Mouse (Mus musculus): ENCODE data around the gene Frem1. TPM values are rescaled to one million over a fixed set of nuclear protein-coding genes. Genes with fewer than 3 reads are reported as not detected.

Frem1 gene
- polyA plus RNA-seq, 1 experiment from 2014 or later = 5.5 TPM

DNA sequence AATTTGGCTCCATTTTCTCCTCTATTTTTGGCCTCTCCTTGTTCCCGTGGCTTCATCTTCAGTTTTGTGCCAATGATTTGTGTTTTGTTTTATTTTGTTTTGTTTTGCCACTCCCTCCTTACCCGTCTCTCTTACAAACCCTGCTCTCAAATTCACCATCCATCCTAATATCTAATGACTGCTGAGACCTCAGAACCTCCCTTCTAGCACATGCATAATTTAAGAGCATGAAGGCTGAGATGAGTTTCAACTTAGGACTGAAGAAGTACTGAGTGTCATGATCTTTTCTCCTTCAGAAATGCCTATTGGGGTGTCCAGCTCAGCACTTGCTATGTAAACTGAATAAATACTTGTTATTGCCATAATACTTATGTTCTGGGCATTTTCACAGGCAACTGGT lies 37.6 kb downstream of the Frem1 start:
- 86% methylated on average over 2 of the region's 2 CpGs for WGBS
- H3K4me2 ChIP-seq (ENCODE audit: low read depth, low read length, severe bottlenecking) = no peak overlapping the region
- no peaks in the 10 kb centered on the region for H3K9me3 ChIP-seq (ENCODE audit: control insufficient read depth, low read length)
- no peaks in the 10 kb centered on the region for H3K36me3 ChIP-seq (ENCODE audit: control insufficient read depth, insufficient read depth, low read length)
- H3K27me3 ChIP-seq (ENCODE audit: control insufficient read depth, insufficient read depth, low read length) = no peaks in the 10 kb centered on the region
- 0 out of 2 replicates have a peak, but pooled peaks cover 2% of the 10 kb centered on the region for H3K4me1 ChIP-seq (replicated peaks; ENCODE audit: control insufficient read depth, insufficient read depth, low read length)
- H3K4me3 ChIP-seq (ENCODE audit: low read depth, low read length) = no peak overlapping the region
- no peak overlapping the region for H3K9ac ChIP-seq (ENCODE audit: low read length)
- no peak overlapping the region for H3K27ac ChIP-seq (ENCODE audit: low read depth, low read length)
- ATAC-seq (replicated peaks; ENCODE audit: low FRiP score) (no peak), DNase-seq (ENCODE audit: low spot score) (no peak)

- H3K4me3 ChIP-seq (ENCODE audit: low read depth, low read length) = no peak overlapping the region
- H3K9ac ChIP-seq (ENCODE audit: low read length) = no peak overlapping the region
- ATAC-seq (replicated peaks; ENCODE audit: low FRiP score) (no peak), DNase-seq (ENCODE audit: low spot score) (no peak)
- H3K4me2 ChIP-seq (ENCODE audit: low read depth, low read length, severe bottlenecking) = no peak overlapping the region
- 92% methylated on average over 5 of the region's 5 CpGs for whole genome bisulfite sequencing
- no peaks in the 10 kb centered on the region for H3K27me3 ChIP-seq (ENCODE audit: control insufficient read depth, insufficient read depth, low read length)
- no peaks in the 10 kb centered on the region for H3K9me3 ChIP-seq (ENCODE audit: control insufficient read depth, low read length)
- no peaks in the 10 kb centered on the region for H3K36me3 ChIP-seq (ENCODE audit: control insufficient read depth, insufficient read depth, low read length)
- H3K27ac ChIP-seq (ENCODE audit: low read depth, low read length) = no peak overlapping the region
- no peaks in the 10 kb centered on the region for H3K4me1 ChIP-seq (replicated peaks; ENCODE audit: control insufficient read depth, insufficient read depth, low read length)
These were observed 48.1 kb downstream of the Frem1 start for GRCm38 (mm10) chr4:83004086-83004485.

DNA sequence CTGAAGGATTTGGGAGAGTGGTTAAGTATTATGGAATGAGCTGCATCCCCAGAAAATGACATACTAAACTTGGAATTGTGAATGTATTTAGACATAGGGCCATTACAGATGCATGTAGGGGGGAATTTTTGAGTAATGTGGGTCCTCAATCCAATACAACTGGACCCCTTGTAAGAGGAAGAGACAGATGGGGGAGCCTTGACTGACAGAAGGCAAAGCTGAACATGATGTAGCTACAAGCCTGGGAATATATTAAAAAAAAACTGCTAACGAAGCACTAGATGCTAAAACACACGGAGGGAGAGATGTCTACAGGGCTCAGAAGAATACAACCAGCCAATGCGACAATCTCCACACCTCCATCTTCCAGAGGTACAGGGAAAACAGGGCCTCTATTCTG lies 60.1 kb downstream of the Frem1 start:
- DNase-seq (ENCODE audit: low spot score) = no peak
- H3K4me2 ChIP-seq (ENCODE audit: low read depth, low read length, severe bottlenecking) = no peak overlapping the region
- H3K36me3 ChIP-seq (ENCODE audit: control insufficient read depth, insufficient read depth, low read length) = no peaks in the 10 kb centered on the region
- no peaks in the 10 kb centered on the region for H3K4me1 ChIP-seq (replicated peaks; ENCODE audit: control insufficient read depth, insufficient read depth, low read length)
- no peaks in the 10 kb centered on the region for H3K27me3 ChIP-seq (ENCODE audit: control insufficient read depth, insufficient read depth, low read length)
- no peak overlapping the region for H3K27ac ChIP-seq (ENCODE audit: low read depth, low read length)
- no peak for ATAC-seq (replicated peaks; ENCODE audit: low FRiP score)
- H3K9me3 ChIP-seq (ENCODE audit: control insufficient read depth, low read length) = no peaks in the 10 kb centered on the region
- no peak overlapping the region for H3K9ac ChIP-seq (ENCODE audit: low read length)
- no peak overlapping the region for H3K4me3 ChIP-seq (ENCODE audit: low read depth, low read length)
- WGBS = 84% methylated on average over 3 of the region's 3 CpGs

DNA sequence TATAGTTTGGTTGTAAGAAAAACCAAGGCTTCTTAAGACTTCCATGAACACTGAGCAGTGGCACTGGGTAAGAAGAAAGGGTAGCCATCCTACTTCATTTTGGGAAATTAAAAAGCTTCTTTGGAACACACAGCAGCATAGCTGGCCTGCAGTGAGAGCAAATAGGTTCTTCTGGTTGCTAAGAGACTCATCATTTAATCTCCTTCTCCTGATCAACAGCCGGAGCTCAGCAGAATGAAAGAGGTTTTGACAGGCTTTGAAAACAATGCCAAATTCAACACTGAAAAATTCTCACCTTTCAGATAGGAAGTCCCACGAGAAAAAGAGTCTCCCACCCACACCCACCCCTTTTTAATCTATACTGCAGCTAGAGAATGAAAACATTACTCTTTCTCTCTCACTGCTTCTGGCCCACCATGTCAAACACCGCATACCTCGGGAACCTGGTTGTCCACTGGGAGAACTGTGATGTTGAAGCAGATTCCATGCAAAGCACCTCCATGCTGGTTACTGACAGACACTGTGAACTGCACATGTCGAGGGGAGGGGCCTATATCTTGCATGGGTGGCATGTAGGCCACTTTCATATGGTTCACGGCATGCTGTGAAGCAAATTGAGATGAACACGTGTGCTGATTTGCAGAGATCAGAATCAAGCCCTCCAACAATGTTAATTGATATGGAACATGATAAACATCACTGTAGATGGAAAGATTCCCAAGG lies 61.0 kb downstream of the Frem1 start:
- ATAC-seq (replicated peaks; ENCODE audit: low FRiP score) = no peak
- 58% methylated on average over 7 of the region's 7 CpGs for WGBS
- no peak overlapping the region for H3K4me2 ChIP-seq (ENCODE audit: low read depth, low read length, severe bottlenecking)
- DNase-seq (ENCODE audit: low spot score) = no peak
- no peak overlapping the region for H3K9ac ChIP-seq (ENCODE audit: low read length)
- H3K4me3 ChIP-seq (ENCODE audit: low read depth, low read length) = no peak overlapping the region
- no peaks in the 10 kb centered on the region for H3K9me3 ChIP-seq (ENCODE audit: control insufficient read depth, low read length)
- no peaks in the 10 kb centered on the region for H3K27me3 ChIP-seq (ENCODE audit: control insufficient read depth, insufficient read depth, low read length)
- no peaks in the 10 kb centered on the region for H3K4me1 ChIP-seq (replicated peaks; ENCODE audit: control insufficient read depth, insufficient read depth, low read length)
- no peaks in the 10 kb centered on the region for H3K36me3 ChIP-seq (ENCODE audit: control insufficient read depth, insufficient read depth, low read length)
- no peak overlapping the region; the same call in 1 of the 2 replicates for H3K27ac ChIP-seq (ENCODE audit: low read depth, low read length)

GRCm38 (mm10) chr4:82972381-82972780 lies 79.8 kb downstream of the Frem1 start:
- H3K27me3 ChIP-seq (ENCODE audit: control insufficient read depth, insufficient read depth, low read length) = no peaks in the 10 kb centered on the region
- no peak overlapping the region for H3K4me2 ChIP-seq (ENCODE audit: low read depth, low read length, severe bottlenecking)
- H3K4me1 ChIP-seq (replicated peaks; ENCODE audit: control insufficient read depth, insufficient read depth, low read length) = no peaks in the 10 kb centered on the region
- ATAC-seq (replicated peaks; ENCODE audit: low FRiP score) (no peak), DNase-seq (ENCODE audit: low spot score) (no peak)
- 47% methylated on average over 4 of the region's 4 CpGs for WGBS
- no peak overlapping the region for H3K27ac ChIP-seq (ENCODE audit: low read depth, low read length)
- H3K36me3 ChIP-seq (ENCODE audit: control insufficient read depth, insufficient read depth, low read length) = no peaks in the 10 kb centered on the region
- H3K9me3 ChIP-seq (ENCODE audit: control insufficient read depth, low read length) = no peaks in the 10 kb centered on the region
- no peak overlapping the region for H3K4me3 ChIP-seq (ENCODE audit: low read depth, low read length)
- no peak overlapping the region for H3K9ac ChIP-seq (ENCODE audit: low read length)

DNA sequence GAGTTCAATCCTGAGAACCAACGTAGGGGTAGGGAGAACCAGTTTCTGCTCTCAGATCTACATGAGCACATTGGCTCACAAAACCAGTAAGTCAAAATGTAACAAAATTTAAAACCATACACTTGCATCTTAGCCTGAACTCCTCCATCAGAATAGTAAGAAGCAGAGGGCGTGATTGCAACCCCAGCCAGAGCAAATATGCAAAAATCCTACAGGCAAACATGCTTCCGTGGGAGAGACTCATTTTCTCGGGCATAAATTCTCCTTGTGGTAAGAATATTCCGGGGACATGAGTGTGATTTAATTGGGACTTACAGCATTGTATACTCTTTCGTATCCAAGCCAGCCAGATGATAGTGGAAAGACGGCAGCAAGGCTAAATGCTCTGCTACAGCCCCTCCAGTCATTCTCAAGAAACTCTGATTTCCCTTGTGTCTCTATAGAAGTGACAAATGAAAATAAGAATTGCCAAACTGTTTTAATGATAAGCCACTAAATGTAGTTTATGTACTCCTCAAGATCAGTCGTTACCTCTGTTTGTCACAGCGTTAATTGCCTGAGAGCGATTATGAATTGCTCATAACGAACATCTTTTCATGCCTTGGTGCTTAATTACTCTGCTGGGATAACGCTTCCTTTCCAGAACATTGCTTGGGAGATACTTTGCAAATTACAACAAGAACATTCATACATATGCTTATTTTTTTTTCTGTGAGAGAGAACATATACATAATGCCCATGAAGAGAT lies 81.1 kb downstream of the Frem1 start:
- H3K4me3 ChIP-seq (ENCODE audit: low read depth, low read length) = no peak overlapping the region
- no peaks in the 10 kb centered on the region for H3K27me3 ChIP-seq (ENCODE audit: control insufficient read depth, insufficient read depth, low read length)
- ATAC-seq (replicated peaks; ENCODE audit: low FRiP score) (no peak), DNase-seq (ENCODE audit: low spot score) (no peak)
- H3K4me2 ChIP-seq (ENCODE audit: low read depth, low read length, severe bottlenecking) = no peak overlapping the region
- no peaks in the 10 kb centered on the region for H3K9me3 ChIP-seq (ENCODE audit: control insufficient read depth, low read length)
- H3K27ac ChIP-seq (ENCODE audit: low read depth, low read length) = no peak overlapping the region
- H3K9ac ChIP-seq (ENCODE audit: low read length) = no peak overlapping the region
- WGBS = 79% methylated on average over 12 of the region's 12 CpGs
- H3K4me1 ChIP-seq (replicated peaks; ENCODE audit: control insufficient read depth, insufficient read depth, low read length) = no peaks in the 10 kb centered on the region
- H3K36me3 ChIP-seq (ENCODE audit: control insufficient read depth, insufficient read depth, low read length) = no peaks in the 10 kb centered on the region

- no peak for ATAC-seq (replicated peaks; ENCODE audit: low FRiP score)
- WGBS = 73% methylated on average over 1 of the region's 1 CpGs
These were observed 91.1 kb downstream of the Frem1 start for GRCm38 (mm10) chr4:82961024-82961423.

GRCm38 (mm10) chr4:82957827-82958538 lies 94.2 kb downstream of the Frem1 start:
- Histone ChIP-seq H3K9me3 (ENCODE audit: control insufficient read depth, low read length) (no peaks in the 10 kb centered on the region), H3K27ac (ENCODE audit: low read depth, low read length) (no peak overlapping the region), H3K4me1 (replicated peaks; ENCODE audit: control insufficient read depth, insufficient read depth, low read length) (no peaks in the 10 kb centered on the region), H3K4me2 (ENCODE audit: low read depth, low read length, severe bottlenecking) (no peak overlapping the region), H3K9ac (ENCODE audit: low read length) (no peak overlapping the region), H3K4me3 (ENCODE audit: low read depth, low read length) (no peak overlapping the region), H3K27me3 (ENCODE audit: control insufficient read depth, insufficient read depth, low read length) (no peaks in the 10 kb centered on the region), H3K36me3 (ENCODE audit: control insufficient read depth, insufficient read depth, low read length) (no peaks in the 10 kb centered on the region)
- 68% methylated on average over 14 of the region's 14 CpGs for WGBS
- no peak for DNase-seq (ENCODE audit: low spot score)
- no peak for ATAC-seq (replicated peaks; ENCODE audit: low FRiP score)

More at GRCm38 (mm10) chr4:82961024-82961423, 91.1 kb downstream of the Frem1 start:
- H3K9ac ChIP-seq (ENCODE audit: low read length) = no peak overlapping the region
- DNase-seq (ENCODE audit: low spot score) = no peak
- H3K27me3 ChIP-seq (ENCODE audit: control insufficient read depth, insufficient read depth, low read length) = no peaks in the 10 kb centered on the region
- H3K27ac ChIP-seq (ENCODE audit: low read depth, low read length) = no peak overlapping the region
- no peak overlapping the region for H3K4me2 ChIP-seq (ENCODE audit: low read depth, low read length, severe bottlenecking)
- no peak overlapping the region for H3K4me3 ChIP-seq (ENCODE audit: low read depth, low read length)
- H3K4me1 ChIP-seq (replicated peaks; ENCODE audit: control insufficient read depth, insufficient read depth, low read length) = no peaks in the 10 kb centered on the region
- no peaks in the 10 kb centered on the region for H3K36me3 ChIP-seq (ENCODE audit: control insufficient read depth, insufficient read depth, low read length)
- no peaks in the 10 kb centered on the region for H3K9me3 ChIP-seq (ENCODE audit: control insufficient read depth, low read length)
